Mouse (Mus musculus) midbrain, embryonic 16.5 days (tissue): ENCODE results near the gene Smpx. TPM values are rescaled to one million over a fixed set of nuclear protein-coding genes. Genes with fewer than 3 reads are reported as not detected.

Source experiments
- ATAC-seq: fragments of 200-750 bp; cut with Nextera tagmentation; 2 replicates; pipeline ENCODE4 v1.8.0; 2017; ENCODE audit warnings: moderate TSS enrichment
- H3K27ac ChIP-seq: fragments of 300-500 bp; sonication (generic); 2 replicates; pipeline ENCODE4 v1.5.1; 2014; ENCODE audit warnings: mild to moderate bottlenecking, low read length, mixed read lengths
- H3K27me3 ChIP-seq: fragments of 300-500 bp; sonication (generic); 2 replicates; pipeline ENCODE4 v1.6.1; 2014; ENCODE audit warnings: low read depth, low read length, mixed read lengths; ENCODE audit not compliant: control insufficient read depth, insufficient read depth
- H3K36me3 ChIP-seq: fragments of 300-500 bp; sonication (generic); 2 replicates; pipeline ENCODE4 v1.6.1; 2014; ENCODE audit warnings: mild to moderate bottlenecking, low read length, moderate library complexity, mixed read lengths; ENCODE audit not compliant: control insufficient read depth, insufficient read depth
- H3K4me1 ChIP-seq: fragments of 300-500 bp; sonication (generic); 2 replicates; pipeline ENCODE4 v1.6.1; 2014; ENCODE audit warnings: mild to moderate bottlenecking, low read length, mixed read lengths; ENCODE audit not compliant: control insufficient read depth, insufficient read depth
- H3K4me2 ChIP-seq: fragments of 300-500 bp; sonication (generic); 2 replicates; pipeline ENCODE4 v1.6.1; 2014; ENCODE audit warnings: mild to moderate bottlenecking, low read length, mixed read lengths
- H3K4me3 ChIP-seq: fragments of 300-500 bp; sonication (generic); 2 replicates; pipeline ENCODE4 v1.5.1; 2014; ENCODE audit warnings: low read depth, mild to moderate bottlenecking, low read length, moderate library complexity, mixed read lengths
- H3K9ac ChIP-seq: fragments of 300-500 bp; sonication (generic); 2 replicates; pipeline ENCODE4 v1.6.1; 2014; ENCODE audit warnings: low read depth, low read length, mixed read lengths
- H3K9me3 ChIP-seq: fragments of 300-500 bp; sonication (generic); replicated peaks from 2 replicates; pipeline ENCODE4 v1.6.1; 2014; ENCODE audit warnings: mild to moderate bottlenecking, low read length, mixed read lengths; ENCODE audit not compliant: control insufficient read depth, poor library complexity, severe bottlenecking
- WGBS: fragments of 180-500 bp; shearing (Covaris S2); extraction: QIAGEN DNeasy Blood & Tissue Kit; methylation state at CpG from one replicate; pipeline ENCODE4 v1.1.7; 2014; 5-methylcytosine and 5-hydroxymethylcytosine counted together
- polyA plus RNA-seq: library from polyadenylated mRNA; unstranded; fragments of >200 nt; fragmentation: Nextera tagmentation; extraction: Ambion mirVana; gene quantifications from 2 replicates; pipeline ENCODE4 v1.2.1, GENCODE M21; 2015

Gene Smpx
- not detected in 2 replicates for polyA plus RNA-seq

DNA sequence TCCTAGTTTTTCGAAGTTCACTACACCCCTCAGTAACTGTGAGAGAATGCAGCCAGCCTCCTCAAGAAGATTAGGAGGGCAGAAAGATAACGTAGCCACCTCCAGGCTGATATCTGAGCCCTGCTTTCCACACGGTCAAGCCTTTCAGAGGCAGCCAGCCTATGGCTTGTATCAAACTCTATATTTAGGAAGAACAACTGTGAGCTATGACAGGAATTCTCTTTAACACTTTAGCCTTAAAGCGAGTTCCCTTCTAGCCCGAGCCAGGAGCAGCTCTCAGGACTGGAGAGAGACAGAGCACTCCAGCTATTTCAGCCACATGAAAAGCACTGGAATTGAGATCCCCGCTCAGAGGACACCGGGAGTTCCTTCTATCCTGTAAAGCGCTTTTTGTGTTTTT lies at the start of gene Smpx:
Gene Smpx, plus strand, starts transcription at position 49 of the 400 bp plus-strand sequence.
- Histone ChIP-seq H3K27ac (no peak within 1 kb of the TSS), H3K4me1 (no peaks in the 10 kb centered on the region), H3K27me3 (no peaks in the 10 kb centered on the region), H3K9ac (no peak within 1 kb of the TSS), H3K9me3 (no peaks in the 10 kb centered on the region), H3K4me2 (no peak within 1 kb of the TSS), H3K36me3 (no peaks in the 10 kb centered on the region), H3K4me3 (no peak within 1 kb of the TSS)
- 68% methylated on average over 8 of the region's 8 CpGs for WGBS
- ATAC-seq: no peak

DNA sequence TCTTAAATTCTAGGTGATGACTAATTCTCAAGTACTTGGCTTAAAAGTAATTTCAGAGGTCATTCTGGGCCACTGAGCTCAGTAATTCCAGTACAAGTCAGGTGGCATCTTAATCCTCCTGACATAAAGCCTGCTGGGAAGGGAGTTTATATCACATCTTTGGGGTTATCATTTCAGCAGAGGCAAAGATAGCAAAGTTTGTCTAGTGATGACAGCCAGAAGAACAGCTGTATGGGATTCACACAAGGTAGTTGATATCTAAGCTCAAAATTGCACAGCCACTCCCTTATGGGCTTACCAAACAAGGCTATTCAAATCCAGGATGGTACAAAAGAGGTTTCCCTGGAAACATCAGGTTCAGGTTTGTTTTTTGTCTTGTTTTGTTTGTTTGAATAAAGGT lies 43.7 kb upstream of the Smpx start:
- Histone ChIP-seq H3K9me3 (no peaks in the 10 kb centered on the region), H3K9ac (no peak overlapping the region), H3K27me3 (no peaks in the 10 kb centered on the region), H3K36me3 (no peaks in the 10 kb centered on the region), H3K4me1 (no peaks in the 10 kb centered on the region), H3K4me2 (no peak overlapping the region), H3K4me3 (no peak overlapping the region), H3K27ac (no peak overlapping the region)
- no peak for ATAC-seq

DNA sequence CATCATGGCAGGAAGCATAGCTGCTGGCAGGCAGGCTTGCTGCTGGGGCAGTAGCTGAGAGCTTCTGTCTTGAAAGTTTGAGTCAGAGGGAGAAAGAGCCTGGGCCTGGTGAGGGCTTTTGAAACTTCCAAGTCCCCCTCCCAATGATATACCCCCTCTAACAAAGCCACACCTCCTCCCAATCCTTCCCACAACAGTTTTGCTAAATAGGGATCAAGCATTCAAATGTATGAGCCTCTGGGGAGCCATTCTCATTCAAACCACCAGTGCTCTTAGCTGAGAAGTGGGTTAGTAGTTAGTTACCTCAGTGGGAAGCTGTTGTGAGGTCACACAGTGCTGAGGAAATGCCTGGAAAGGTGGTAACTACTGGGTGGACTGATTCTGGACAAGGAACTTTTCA lies 41.4 kb upstream of the Smpx start:
- H3K27me3 ChIP-seq: no peaks in the 10 kb centered on the region
- no peak overlapping the region for H3K4me2 ChIP-seq
- H3K27ac ChIP-seq: no peak overlapping the region
- no peaks in the 10 kb centered on the region for H3K4me1 ChIP-seq
- no peaks in the 10 kb centered on the region for H3K9me3 ChIP-seq
- no peak for ATAC-seq
- H3K9ac ChIP-seq: no peak overlapping the region
- H3K4me3 ChIP-seq: no peak overlapping the region
- no peaks in the 10 kb centered on the region for H3K36me3 ChIP-seq

DNA sequence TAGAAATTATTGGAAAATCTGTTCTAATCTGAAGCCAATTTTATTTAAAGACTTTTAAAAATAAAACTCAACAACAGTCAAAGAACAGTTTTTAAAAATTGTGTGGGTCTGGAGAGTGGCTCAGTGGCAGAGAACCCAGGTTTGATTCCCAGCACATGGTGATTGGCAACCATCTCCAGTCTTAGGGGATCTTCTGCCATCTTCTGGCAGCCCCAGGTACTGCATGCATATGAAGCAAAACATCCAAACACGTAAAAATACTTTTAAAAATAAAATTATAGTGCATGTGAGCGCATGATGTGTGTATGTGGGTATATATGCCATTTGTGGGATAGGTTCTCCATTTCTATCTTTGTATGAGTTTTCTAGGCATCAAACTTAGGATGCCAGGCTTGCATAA lies 26.9 kb upstream of the Smpx start:
- H3K27ac ChIP-seq: no peak overlapping the region
- H3K36me3 ChIP-seq: no peaks in the 10 kb centered on the region
- ATAC-seq: no peak
- no peaks in the 10 kb centered on the region for H3K9me3 ChIP-seq
- H3K27me3 ChIP-seq: no peaks in the 10 kb centered on the region
- H3K4me3 ChIP-seq: no peak overlapping the region
- WGBS: 81% methylated on average over 2 of the region's 2 CpGs
- no peaks in the 10 kb centered on the region for H3K4me1 ChIP-seq
- no peak overlapping the region for H3K9ac ChIP-seq
- H3K4me2 ChIP-seq: no peak overlapping the region

DNA sequence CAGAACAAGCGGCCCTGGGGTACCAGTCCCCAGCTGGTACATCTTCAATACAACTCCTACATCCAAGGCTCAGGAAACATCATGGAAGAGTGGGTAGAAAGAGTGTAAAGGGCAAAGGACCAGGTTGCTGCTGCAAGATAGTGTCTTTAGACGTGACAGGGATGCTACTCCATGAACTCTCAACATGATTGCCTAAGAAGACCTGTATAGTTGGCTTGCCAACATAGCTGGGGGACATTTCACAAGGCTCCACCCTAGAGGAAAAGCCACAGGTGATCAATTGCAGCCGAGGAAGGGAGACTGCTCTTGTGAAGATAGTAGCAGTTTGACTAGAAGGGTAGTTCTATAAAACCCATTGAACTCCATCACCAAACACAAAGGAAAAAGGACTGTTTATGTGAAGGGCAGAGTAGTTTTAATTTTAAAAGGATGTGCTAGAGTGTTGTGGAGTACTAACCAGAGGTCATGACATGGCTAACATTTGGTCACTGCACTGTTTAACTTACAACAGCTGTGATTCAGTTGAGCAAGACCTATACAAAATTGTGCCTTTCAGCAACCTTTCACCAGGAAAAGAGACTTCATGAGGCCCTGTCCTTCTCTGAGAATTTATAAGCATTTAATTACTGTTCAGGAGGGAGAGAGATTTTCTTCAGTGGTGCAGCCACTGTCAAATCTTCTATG lies 23.9 kb upstream of the Smpx start:
- Histone ChIP-seq H3K36me3 (no peaks in the 10 kb centered on the region), H3K9ac (no peak overlapping the region), H3K4me1 (no peaks in the 10 kb centered on the region), H3K27me3 (no peaks in the 10 kb centered on the region), H3K4me3 (no peak overlapping the region), H3K4me2 (no peak overlapping the region), H3K9me3 (no peaks in the 10 kb centered on the region), H3K27ac (no peak overlapping the region)
- WGBS: 71% methylated on average over 3 of the region's 3 CpGs
- no peak for ATAC-seq

DNA sequence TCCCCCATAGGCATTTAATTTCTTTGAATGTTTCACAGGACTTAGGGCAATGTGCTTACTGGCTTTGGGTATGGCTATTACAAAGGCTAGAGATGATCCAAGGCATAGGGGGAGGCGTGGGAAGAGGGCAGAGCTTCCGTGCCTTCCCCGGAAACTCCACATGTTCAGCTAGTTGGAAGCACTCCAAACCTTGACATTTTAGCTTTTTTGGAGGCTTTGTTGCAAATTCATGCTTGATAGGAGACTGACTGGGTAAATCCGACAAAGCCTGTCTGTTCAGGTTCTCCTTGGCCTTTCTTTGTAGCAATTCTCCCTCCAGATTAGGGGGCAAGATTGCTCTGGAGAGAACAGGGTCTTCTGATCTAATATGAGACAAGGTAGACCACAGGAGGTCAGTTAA lies 7.5 kb upstream of the Smpx start:
- H3K4me2 ChIP-seq: no peak overlapping the region
- no peaks in the 10 kb centered on the region for H3K27me3 ChIP-seq
- no peaks in the 10 kb centered on the region for H3K4me1 ChIP-seq
- ATAC-seq: no peak
- 59% methylated on average over 4 of the region's 4 CpGs for WGBS
- no peak overlapping the region for H3K27ac ChIP-seq
- no peaks in the 10 kb centered on the region for H3K36me3 ChIP-seq
- H3K9me3 ChIP-seq: no peaks in the 10 kb centered on the region
- H3K9ac ChIP-seq: no peak overlapping the region
- H3K4me3 ChIP-seq: no peak overlapping the region

DNA sequence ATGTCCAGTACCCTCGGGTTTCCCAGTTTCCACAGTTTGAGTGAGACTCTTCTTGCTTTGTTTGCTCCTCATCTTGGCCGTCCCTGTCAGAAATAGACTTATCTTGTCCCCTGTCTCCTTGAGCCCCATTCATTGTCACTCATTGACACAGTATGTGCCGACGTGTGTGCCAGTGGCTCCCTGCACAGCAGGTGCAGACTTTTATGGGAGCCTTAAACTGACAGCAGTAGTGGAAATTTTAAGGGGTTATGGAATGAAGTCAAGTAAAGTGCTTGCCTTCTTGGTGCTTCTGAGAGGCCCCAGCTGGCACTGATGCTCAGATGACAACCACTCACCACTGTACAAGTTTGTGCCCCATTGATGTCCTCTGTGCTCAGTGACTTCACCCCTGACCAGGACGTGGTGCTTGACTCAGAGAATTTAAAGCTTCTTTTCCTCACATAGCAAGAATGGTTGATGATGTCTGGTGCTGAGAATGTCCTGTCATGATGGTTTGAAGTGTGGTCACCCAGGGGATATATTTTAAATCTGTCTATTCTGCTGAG lies 1.0 kb upstream of the Smpx start:
- Histone ChIP-seq H3K27me3 (no peaks in the 10 kb centered on the region), H3K27ac (no peak overlapping the region), H3K36me3 (no peaks in the 10 kb centered on the region), H3K4me3 (no peak overlapping the region), H3K9ac (no peak overlapping the region), H3K4me1 (no peaks in the 10 kb centered on the region), H3K4me2 (no peak overlapping the region), H3K9me3 (no peaks in the 10 kb centered on the region)
- 72% methylated on average over 5 of the region's 5 CpGs for WGBS
- no peak for ATAC-seq

DNA sequence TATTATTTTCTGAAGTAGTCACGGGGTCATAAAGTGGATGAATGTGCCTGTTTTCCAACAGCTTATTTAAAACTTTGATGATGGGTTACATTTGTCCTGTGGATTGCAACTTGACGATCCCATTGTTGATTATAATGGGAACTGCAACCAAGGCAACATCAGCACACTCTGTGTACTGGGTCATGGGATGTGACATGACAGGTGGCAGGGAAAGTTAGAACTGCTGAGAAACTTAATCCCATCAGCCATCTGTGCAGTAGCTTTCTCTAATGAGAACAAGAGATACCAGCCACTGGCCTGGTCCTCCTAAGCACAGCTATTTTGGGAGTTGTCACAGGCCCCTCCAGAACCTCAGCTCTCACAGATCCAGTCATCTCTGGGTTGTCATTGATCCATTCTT lies 8.5 kb downstream of the Smpx start:
- Histone ChIP-seq H3K9me3 (no peaks in the 10 kb centered on the region), H3K27ac (no peak overlapping the region), H3K4me1 (no peaks in the 10 kb centered on the region), H3K27me3 (no peaks in the 10 kb centered on the region), H3K4me2 (no peak overlapping the region), H3K9ac (no peak overlapping the region), H3K36me3 (no peaks in the 10 kb centered on the region), H3K4me3 (no peak overlapping the region)
- ATAC-seq: no peak
- 77% methylated on average over 2 of the region's 2 CpGs for WGBS

DNA sequence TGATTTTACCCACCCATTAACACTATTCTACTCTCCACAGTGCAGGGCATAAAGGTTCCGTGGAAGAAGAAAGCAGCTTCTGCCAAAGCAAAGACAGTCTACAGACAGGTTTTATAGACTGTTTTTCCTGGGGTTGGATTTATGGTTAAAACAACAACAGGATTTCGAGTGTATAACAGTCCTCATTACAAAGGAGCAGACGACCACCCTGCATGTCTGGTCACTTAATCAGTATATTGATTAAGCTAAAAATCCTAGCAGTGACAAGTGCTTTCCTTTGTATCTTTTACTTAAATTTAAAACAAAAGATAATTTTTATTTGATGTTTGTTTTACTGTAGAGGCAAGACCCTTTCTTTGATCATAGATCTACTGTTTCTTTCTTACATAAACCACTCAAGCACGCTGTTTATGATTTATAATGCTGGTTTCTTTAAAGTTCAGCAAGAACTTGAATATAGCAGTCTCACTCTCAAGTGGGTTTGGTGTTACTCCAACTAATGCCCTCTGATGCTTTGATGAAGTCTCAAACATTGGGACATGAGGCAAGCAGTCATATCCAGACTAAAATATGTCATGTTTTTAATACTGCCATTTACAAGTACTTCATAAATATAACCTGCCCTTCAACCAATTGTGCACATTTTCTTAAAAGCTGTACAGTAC lies 10.0 kb downstream of the Smpx start:
- Histone ChIP-seq H3K36me3 (no peaks in the 10 kb centered on the region), H3K4me2 (no peak overlapping the region), H3K4me1 (no peaks in the 10 kb centered on the region), H3K9me3 (no peaks in the 10 kb centered on the region), H3K4me3 (no peak overlapping the region), H3K9ac (no peak overlapping the region), H3K27ac (no peak overlapping the region), H3K27me3 (no peaks in the 10 kb centered on the region)
- WGBS: 80% methylated on average over 4 of the region's 4 CpGs
- no peak for ATAC-seq
